Mouse (Mus musculus) cerebellum, adult 2 months (tissue): ENCODE measurements around the gene Pex14.

Source experiments
- CTCF ChIP-seq: fragments of 200-500 bp; IDR thresholded peaks from 2 replicates; pipeline ENCODE4 v1.5.1; 2011; ENCODE audit warnings: low read depth, mild to moderate bottlenecking, control low read depth, low read length, moderate library complexity, borderline replicate concordance; ENCODE audit not compliant: insufficient read depth
- POLR2A ChIP-seq: fragments of 200-500 bp; IDR thresholded peaks from 2 replicates; pipeline ENCODE4 v1.6.1; 2011; ENCODE audit warnings: low read length, control low read depth, borderline replicate concordance; ENCODE audit not compliant: insufficient read depth

GRCm38 (mm10) chr4:149131789-149132565, 32.3 kb upstream of the Pex14 start:
- TF ChIP-seq CTCF (no peak), POLR2A (no peak)
